Mouse (Mus musculus): ENCODE data around the gene Fam120b.
A peak's percentile ranks its signal among the peaks of the same experiment; 100 is the strongest.

Gene Fam120b

GRCm38 (mm10) chr17:15379741-15380526 is 16.1 kb upstream of the Fam120b start:
- DNase-seq (ENCODE audit: low read depth, low spot score) = no peak

DNA sequence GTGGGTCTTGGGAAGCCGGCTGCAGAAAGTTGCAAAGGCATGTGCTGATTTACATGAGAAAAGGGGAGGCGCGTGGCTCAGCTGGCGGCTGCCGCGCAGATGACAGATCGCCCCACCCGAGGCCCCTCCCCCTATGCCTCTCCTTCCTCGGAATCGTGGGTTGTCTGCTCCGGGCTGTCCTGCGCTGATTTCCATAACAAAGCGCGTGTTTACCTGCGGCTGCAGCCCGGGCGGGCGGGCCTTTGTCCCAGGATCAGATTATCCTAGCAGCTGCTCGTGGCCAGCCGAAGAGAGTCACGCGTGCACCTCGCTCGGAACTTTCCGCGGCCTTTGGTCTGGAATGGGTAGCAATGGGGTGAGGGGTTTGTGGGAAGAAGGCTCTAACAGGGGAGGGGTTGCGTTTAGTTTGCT is 15.4 kb upstream of the Fam120b start:
- peak; percentile 84 for DNase-seq (ENCODE audit: low read depth, low spot score)

- no peak for DNase-seq (ENCODE audit: low read depth, low spot score)
Measured at GRCm38 (mm10) chr17:15381092-15381860, 14.7 kb upstream of the Fam120b start.

DNA sequence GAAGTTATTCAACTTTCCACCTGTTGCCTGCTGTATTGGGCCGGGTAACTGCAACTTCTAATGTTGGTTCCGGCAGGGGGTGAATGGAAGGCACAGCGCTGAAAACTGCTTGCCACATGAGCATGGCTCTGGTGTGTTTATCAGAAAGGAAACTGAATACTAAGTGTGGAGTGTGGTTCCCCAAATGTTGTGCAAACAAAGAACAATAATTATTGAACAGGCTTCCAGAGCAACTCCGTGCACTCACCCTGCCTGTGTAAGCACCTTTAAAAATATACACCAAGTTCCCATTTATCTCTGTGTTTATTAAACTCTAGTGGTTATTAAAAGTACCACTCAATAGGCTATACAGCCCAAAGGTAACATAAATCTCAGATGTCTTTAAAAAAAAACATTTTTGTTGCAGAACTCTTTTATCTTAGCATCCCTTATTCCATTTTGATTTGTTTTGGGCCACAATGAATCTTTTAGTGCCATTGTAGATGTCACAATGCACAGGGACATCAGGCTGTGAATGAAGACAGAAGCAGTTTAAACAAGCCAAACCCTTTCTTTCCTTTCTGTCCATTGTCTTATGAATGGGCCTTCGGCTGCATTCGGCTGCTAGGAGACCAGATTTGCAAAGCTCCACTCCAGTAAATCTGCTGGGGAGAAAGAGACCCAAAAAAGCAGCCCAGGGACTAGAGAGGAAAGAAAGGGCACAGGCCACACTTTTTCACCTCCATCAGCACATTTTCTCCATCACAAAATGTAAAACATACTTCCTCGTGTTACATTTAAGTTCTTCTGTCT is 13.9 kb upstream of the Fam120b start:
- peak; percentile 62 for DNase-seq (ENCODE audit: low read depth, low spot score)

GRCm38 (mm10) chr17:15383360-15383759 is 12.6 kb upstream of the Fam120b start:
- no peak for DNase-seq (ENCODE audit: low read depth, low spot score)

GRCm38 (mm10) chr17:15388892-15389291 is 7.1 kb upstream of the Fam120b start:
- DNase-seq (ENCODE audit: low read depth, low spot score) = no peak

DNA sequence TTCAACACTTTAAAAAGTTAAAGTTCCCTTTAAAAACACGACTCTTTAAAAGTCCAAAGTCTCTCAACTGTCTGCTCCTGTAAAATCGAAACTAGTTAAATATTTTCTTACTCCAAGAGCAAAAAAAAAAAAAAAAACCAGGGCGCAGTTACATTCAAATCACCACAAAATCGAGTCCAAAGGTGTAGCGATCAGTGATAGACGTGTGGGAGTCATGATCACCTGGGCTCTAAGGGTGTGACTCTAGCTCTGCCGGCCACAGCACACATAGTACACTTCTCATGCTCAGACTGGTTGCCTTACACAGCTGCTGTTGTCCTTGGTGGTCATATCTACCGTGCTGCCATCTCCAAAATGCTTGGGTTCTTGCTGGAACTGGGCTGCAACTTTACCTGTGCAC is 6.6 kb upstream of the Fam120b start:
- DNase-seq (ENCODE audit: low read depth, low spot score) = no peak

GRCm38 (mm10) chr17:15401716-15402115 is 5.7 kb downstream of the Fam120b start:
- DNase-seq (ENCODE audit: low read depth, low spot score) = no peak

DNA sequence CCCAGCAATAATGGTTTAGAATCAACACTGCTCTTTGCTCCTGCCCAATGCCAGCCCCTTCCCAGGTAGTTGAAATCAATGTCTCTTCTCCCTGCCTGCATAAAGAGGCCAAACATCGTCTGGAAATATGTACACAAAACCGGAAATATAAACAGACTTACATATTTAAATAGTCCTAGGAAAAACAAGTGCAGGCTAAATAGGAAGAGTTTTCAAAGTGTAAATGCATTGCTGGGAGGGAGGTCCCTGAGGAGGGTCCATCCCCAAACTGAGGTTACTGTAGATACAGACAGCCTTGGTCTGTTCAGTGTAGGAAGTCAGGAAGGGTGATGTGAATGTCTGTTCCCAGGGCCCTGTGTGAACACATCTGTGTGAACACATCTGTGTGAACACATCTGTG is 10.6 kb downstream of the Fam120b start:
- DNase-seq (ENCODE audit: low read depth, low spot score) = no peak

- DNase-seq (ENCODE audit: low read depth, low spot score) = no peak
Measured at GRCm38 (mm10) chr17:15409261-15409660, 13.3 kb downstream of the Fam120b start.

DNA sequence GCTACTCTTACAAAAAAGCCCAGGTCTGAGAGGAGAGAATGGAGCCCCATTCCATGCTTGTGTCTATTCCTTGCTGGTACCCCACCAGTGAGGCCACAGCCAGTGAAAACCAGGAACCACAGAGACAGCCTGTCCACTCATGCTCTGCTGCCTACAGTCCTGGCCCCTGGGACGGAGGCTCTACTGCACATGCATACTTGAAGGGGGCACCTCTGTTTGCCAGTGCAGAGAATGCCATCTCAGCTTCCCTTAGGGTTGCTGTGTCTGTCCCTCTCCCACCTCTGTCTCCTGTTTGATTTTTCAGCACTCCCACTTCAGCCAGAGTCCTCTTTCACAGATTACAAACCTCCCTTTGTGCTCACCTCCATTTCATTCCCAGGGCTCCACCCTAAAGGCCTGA is 14.9 kb downstream of the Fam120b start:
- no peak for DNase-seq (ENCODE audit: low read depth, low spot score)

GRCm38 (mm10) chr17:15416596-15417215 is 20.7 kb downstream of the Fam120b start:
- DNase-seq (ENCODE audit: low read depth, low spot score) = no peak

GRCm38 (mm10) chr17:15419534-15419933 is 23.5 kb downstream of the Fam120b start:
- no peak for DNase-seq (ENCODE audit: low read depth, low spot score)

DNA sequence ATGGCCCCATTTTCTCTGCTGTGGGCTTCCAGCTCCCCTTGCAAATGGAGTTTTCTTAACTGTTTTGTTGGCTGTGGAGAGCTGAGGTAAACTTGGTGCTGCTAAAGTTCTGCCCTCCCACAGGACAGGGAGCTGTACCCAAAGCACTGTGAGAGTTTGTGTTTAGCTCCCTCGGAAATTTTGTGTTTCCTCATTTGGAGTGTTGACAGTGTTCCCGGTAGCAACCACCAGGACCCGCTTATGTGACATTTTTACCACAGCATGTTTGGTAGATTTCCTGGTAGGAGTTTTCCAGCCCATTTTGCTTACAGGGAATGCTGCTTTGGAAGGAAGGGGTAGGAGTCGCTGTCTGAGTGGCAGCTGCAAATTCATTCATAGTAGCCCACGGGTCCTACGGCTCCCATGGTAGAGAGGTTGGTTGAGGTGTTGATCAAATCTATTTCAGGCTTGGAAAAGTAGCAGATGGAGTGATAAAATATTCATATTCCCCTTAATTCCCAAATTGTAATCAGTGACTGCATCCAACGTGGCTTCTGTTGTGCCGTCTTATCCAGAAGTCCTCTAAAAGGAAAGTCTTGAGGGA is 24.1 kb downstream of the Fam120b start:
- DNase-seq (ENCODE audit: low read depth, low spot score) = no peak

GRCm38 (mm10) chr17:15421446-15421845 is 25.4 kb downstream of the Fam120b start:
- no peak for DNase-seq (ENCODE audit: low read depth, low spot score)

GRCm38 (mm10) chr17:15422666-15423065 is 26.7 kb downstream of the Fam120b start:
- no peak for DNase-seq (ENCODE audit: low read depth, low spot score)

- no peak for DNase-seq (ENCODE audit: low read depth, low spot score)
Measured at GRCm38 (mm10) chr17:15423080-15423765, 27.2 kb downstream of the Fam120b start.

- no peak for DNase-seq (ENCODE audit: low read depth, low spot score)
Measured at GRCm38 (mm10) chr17:15425931-15426330, 29.9 kb downstream of the Fam120b start.

- no peak for DNase-seq (ENCODE audit: low read depth, low spot score)
Measured at GRCm38 (mm10) chr17:15429451-15429850, 33.4 kb downstream of the Fam120b start.

GRCm38 (mm10) chr17:15429937-15430336 is 33.9 kb downstream of the Fam120b start:
- no peak for DNase-seq (ENCODE audit: low read depth, low spot score)

- no peak for DNase-seq (ENCODE audit: low read depth, low spot score)
Measured at GRCm38 (mm10) chr17:15431021-15431514, 35.1 kb downstream of the Fam120b start.

All from mesoderm, embryonic 11.5 days (tissue).